Mouse (Mus musculus): ENCODE results near the gene Plscr1. TPM values are rescaled to one million over a fixed set of nuclear protein-coding genes. Genes with fewer than 3 reads are reported as not detected.

The Plscr1 gene
- total RNA-seq, 4 experiments from 2014 or later = 0.56 to 1.1 (median 0.81) TPM

- no peak for DNase-seq (ENCODE audit: low spot score in 2 of 2)
These were observed 51.7 kb downstream of the Plscr1 start for GRCm38 (mm10) chr9:92301213-92301612.

- DNase-seq (ENCODE audit: low spot score in 2 of 2) = no peak
These were observed 55.5 kb downstream of the Plscr1 start for GRCm38 (mm10) chr9:92305075-92305474.

- DNase-seq (ENCODE audit: low spot score in 2 of 2) = no peak
These were observed 56.2 kb downstream of the Plscr1 start for GRCm38 (mm10) chr9:92305620-92306220.

- no peak for DNase-seq (ENCODE audit: low spot score in 2 of 2)
These were observed 59.5 kb downstream of the Plscr1 start, which contains the start of gene 1700057G04Rik for GRCm38 (mm10) chr9:92309077-92309476. Gene 1700057G04Rik (plus strand): TSS chr9:92309377.

GRCm38 (mm10) chr9:92316791-92317190, 67.2 kb downstream of the Plscr1 start:
- DNase-seq (ENCODE audit: low spot score in 2 of 2) = no peak

Small RNA genes lying within 50 kb of the gene (microRNA-seq; reads per million reads assigned to microRNA genes)
- gene Mir6386 = not detected

Other genes starting within 250 kb of the Plscr1 start
- not detected for gene Plscr5, start 56.8 kb upstream of the Plscr1 start, total RNA-seq (2022)
- gene Plscr2, start 25.9 kb downstream of the Plscr1 start, total RNA-seq (2022) = 1 to 10 TPM in 3 of 4 experiments, under 1 TPM in 1; 0.97 to 1.7 (median 1.4) TPM
- not detected for gene 1700057G04Rik, start 59.6 kb downstream of the Plscr1 start, total RNA-seq (2022)
- gene Plscr4, start 207.6 kb downstream of the Plscr1 start, total RNA-seq (2022) = 1 to 10 TPM; 1.9 to 3.2 (median 2.7) TPM